Mouse (Mus musculus) subcutaneous adipose tissue, adult 2 months (tissue): ENCODE data around the gene Tmem53. TPM values are rescaled to one million over a fixed set of nuclear protein-coding genes. Genes with fewer than 3 reads are reported as not detected.

ENCODE experiments used
- polyA plus RNA-seq: library from polyadenylated mRNA; depleted of rRNA; stranded (reverse); fragments of >200 nt; gene quantifications from 2 replicates; pipeline ENCODE4 v1.2.3, GENCODE M21; 2012; ENCODE audit warnings: low replicate concordance; rRNA removed

The Tmem53 gene
- 40.8 and 59.3 TPM in 2 replicates for polyA plus RNA-seq

GRCm38 (mm10) chr4:117251801-117252316 lies at the start of gene Tmem53, which contains the start of gene Armh1:
Gene Tmem53 (plus strand): TSS chr4:117251951.
Gene Armh1 (minus strand): TSS chr4:117252125.

Other genes starting within 250 kb of the Tmem53 start
- 14.9 and 23.4 TPM in 2 replicates for gene Eif2b3, start 232.5 kb upstream of the Tmem53 start, polyA plus RNA-seq
- 35.8 and 41.0 TPM in 2 replicates for gene Ptch2, start 155.9 kb upstream of the Tmem53 start, polyA plus RNA-seq
- gene Btbd19, start 126.2 kb upstream of the Tmem53 start, polyA plus RNA-seq: 19.8 and 24.4 TPM in 2 replicates
- 1.4 and 1.6 TPM in 2 replicates for gene Tctex1d4, start 125.2 kb upstream of the Tmem53 start, polyA plus RNA-seq
- 10.4 and 11.0 TPM in 2 replicates for gene Plk3, start 118.0 kb upstream of the Tmem53 start, polyA plus RNA-seq
- 293 and 872 TPM in 2 replicates for gene Rps8, start 95.7 kb upstream of the Tmem53 start, polyA plus RNA-seq
- 0.49 and 3.5 TPM in 2 replicates for gene Kif2c, start 69.3 kb upstream of the Tmem53 start, polyA plus RNA-seq
- gene Armh1, start 174 bp downstream of the Tmem53 start, polyA plus RNA-seq: 0.24 and 0.63 TPM in 2 replicates
- gene Rnf220, start 245.1 kb downstream of the Tmem53 start, polyA plus RNA-seq: 65.8 and 108 TPM in 2 replicates